ENCODE assay signal across 40 mouse cellular contexts in the genomic region with DNA sequence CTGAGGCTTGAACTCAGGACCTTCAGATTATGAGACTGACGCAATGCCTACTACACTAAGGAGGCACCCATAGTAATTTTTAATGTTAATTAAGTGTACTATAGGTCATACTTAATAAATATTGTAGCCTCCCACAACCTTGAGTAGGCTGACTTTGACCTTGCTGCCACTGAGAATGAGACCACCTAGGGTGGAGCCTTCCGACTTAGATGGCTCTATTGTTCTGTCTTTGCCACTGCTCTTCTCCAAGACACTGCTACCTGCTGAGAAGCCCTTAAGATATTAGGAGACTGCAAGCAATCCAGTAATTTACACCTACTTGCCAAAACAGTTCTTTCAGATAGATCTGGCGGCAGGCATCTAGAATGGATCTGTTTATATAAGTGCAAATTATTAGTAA. TPM values are rescaled to one million over a fixed set of nuclear protein-coding genes. Genes with fewer than 3 reads are reported as not detected.
"Had no signal": no experiment of that assay in that cellular context is flagged by ENCODE, and none has a peak within 500 bp of the region (broad histone marks: within the 10 kb centered on the region; RNA-seq: fewer than 3 reads in every experiment).

No protein-coding gene starts in this region.

RNA-seq across cellular contexts. Expression of gene Gm21060, which starts 24.0 kb away (rescaled TPM):
- total RNA-seq: heart, postnatal 10 days; heart, postnatal 14 days; heart, postnatal 25 days; heart, postnatal 36 days; heart, postnatal 4 days; hematopoietic stem cell, adult 5-6 weeks; hindbrain, postnatal 0 days; layer of hippocampus, adult 18-20 months; layer of hippocampus, adult 2 months; layer of hippocampus, adult 8-10 months; layer of hippocampus, postnatal 10 days; layer of hippocampus, postnatal 14 days; layer of hippocampus, postnatal 25 days; layer of hippocampus, postnatal 36 days; left cerebral cortex, adult 18-20 months; left cerebral cortex, adult 2 months; left cerebral cortex, adult 8-10 months had no signal
- polyA plus RNA-seq: heart, embryonic 13.5 days; heart, embryonic 14.5 days; heart, embryonic 15.5 days; heart, embryonic 16.5 days; heart, postnatal 0 days; hindbrain, embryonic 10.5 days; hindbrain, embryonic 11.5 days; hindbrain, embryonic 12.5 days; hindbrain, embryonic 13.5 days; hindbrain, embryonic 14.5 days; hindbrain, embryonic 15.5 days; hindbrain, embryonic 16.5 days; hindbrain, postnatal 0 days; inflammation-experienced regulatory T-cells, adult 6 months; intestine, embryonic 14.5 days; intestine, embryonic 15.5 days; intestine, embryonic 16.5 days; intestine, postnatal 0 days; kidney, adult 2 months; kidney, embryonic 14.5 days; kidney, embryonic 15.5 days; kidney, embryonic 16.5 days; kidney, postnatal 0 days; large intestine, adult 2 months had no signal
